Mouse (Mus musculus) ES-E14 (cell line): ENCODE results near the gene Hdac5. TPM values are rescaled to one million over a fixed set of nuclear protein-coding genes. Genes with fewer than 3 reads are reported as not detected.

Experiments
- DNase-seq: peaks from one replicate; pipeline ENCODE4 v3.0.0-alpha.2; 2013; ENCODE audit warnings: low read depth, low spot score
- H3K27ac ChIP-seq: 2 replicates; pipeline ENCODE4 v1.5.1; 2012; ENCODE audit warnings: low read depth, mild to moderate bottlenecking, low read length, moderate library complexity, mixed read lengths; ENCODE audit not compliant: poor library complexity, insufficient read depth, severe bottlenecking
- H3K36me3 ChIP-seq: 2 replicates; pipeline ENCODE4 v1.6.1; 2012; ENCODE audit warnings: mild to moderate bottlenecking, low read length, moderate library complexity, mixed read lengths; ENCODE audit not compliant: control insufficient read depth, poor library complexity, insufficient read depth, severe bottlenecking
- H3K4me1 ChIP-seq, 2 experiments: fragments of 150-350 bp in 1 of 2; sonication (generic) in 1 of 2; 2 replicates each; pipeline ENCODE4 v1.6.1; 2012; ENCODE audit warnings: low read length in 2 of 2, mild to moderate bottlenecking in 1 of 2, mixed read lengths in 1 of 2; ENCODE audit not compliant: control insufficient read depth in 2 of 2, insufficient read depth in 2 of 2, poor library complexity in 1 of 2
- H3K4me3 ChIP-seq, 2 experiments: fragments of 150-350 bp in 1 of 2; sonication (generic) in 1 of 2; 2 replicates each; pipeline ENCODE4 v1.5.1; 2012; ENCODE audit warnings: low read length in 2 of 2, low read depth in 1 of 2, mild to moderate bottlenecking in 1 of 2, mixed read lengths in 1 of 2; ENCODE audit not compliant: insufficient read depth in 1 of 2, poor library complexity in 1 of 2, severe bottlenecking in 1 of 2
- H3K9ac ChIP-seq: 2 replicates; pipeline ENCODE4 v1.6.1; 2012; ENCODE audit warnings: low read depth, mild to moderate bottlenecking, low read length, mixed read lengths; ENCODE audit not compliant: poor library complexity, insufficient read depth, severe bottlenecking
- H3K9me3 ChIP-seq: fragments of 150-350 bp; sonication (generic); 2 replicates; pipeline ENCODE4 v1.6.1; 2012; ENCODE audit warnings: low read depth, mild to moderate bottlenecking, low read length; ENCODE audit not compliant: control insufficient read depth, insufficient read depth
- CHD2 ChIP-seq: IDR thresholded peaks from 2 replicates; pipeline ENCODE4 v1.6.1; 2014; ENCODE audit warnings: mild to moderate bottlenecking, low read depth, low read length, inconsistent platforms
- HCFC1 ChIP-seq: IDR thresholded peaks from 2 replicates; pipeline ENCODE4 v1.6.1; 2012; ENCODE audit warnings: low read length, inconsistent platforms, borderline replicate concordance; ENCODE audit not compliant: insufficient read depth
- MAFK ChIP-seq: IDR thresholded peaks from 2 replicates; pipeline ENCODE4 v1.6.1; 2014; ENCODE audit warnings: mild to moderate bottlenecking, low read depth, low read length, inconsistent platforms; ENCODE audit not compliant: insufficient read depth
- ZC3H11A ChIP-seq: IDR thresholded peaks from 2 replicates; pipeline ENCODE4 v1.6.1; 2012; ENCODE audit warnings: low read depth, mild to moderate bottlenecking, inconsistent platforms, low read length, borderline replicate concordance
- ZNF384 ChIP-seq: IDR thresholded peaks from 2 replicates; pipeline ENCODE4 v1.6.1; 2012; ENCODE audit warnings: low read depth, low read length, inconsistent platforms
- in situ Hi-C, 2 experiments: fragments of 600-800 bp; cut with MboI; formaldehyde crosslinking; loops; one replicate each; pipeline ENCODE4 v1.15.1; 2025; ENCODE audit warnings: low sequenced_read_pairs in 2 of 2, inconsistent platforms in 1 of 2; ENCODE audit not compliant: unreplicated experiment in 2 of 2
- total RNA-seq: library from RNA; depleted of rRNA; stranded (reverse); fragments of 300-350 nt; gene quantifications from 2 replicates; pipeline ENCODE4 v1.2.3, GENCODE M21; 2012

The Hdac5 gene
- total RNA-seq, 1 experiment, result 33.3 TPM

- in situ Hi-C loops, result no loop called here
- H3K9ac ChIP-seq, result no peak overlapping the region
Observed at GRCm38 (mm10) chr11:102198245-102198644, 31.7 kb downstream of the Hdac5 start.

GRCm38 (mm10) chr11:102196018-102196797 lies 33.8 kb downstream of the Hdac5 start:
- in situ Hi-C loops, result no loop called here
- Histone ChIP-seq H3K4me1 (no peaks in the 10 kb centered on the region), H3K9ac (no peak overlapping the region), H3K27ac (no peak overlapping the region), H3K36me3 (peaks cover 30% of the 10 kb centered on the region; the same call in 1 of the 2 replicates), H3K9me3 (no peaks in the 10 kb centered on the region), H3K4me3 (no peak overlapping the region)
- no peak for TF ChIP-seq ZNF384
- no peak for TF ChIP-seq HCFC1
- no peak for TF ChIP-seq MAFK
- no peak for TF ChIP-seq ZC3H11A
- no peak for TF ChIP-seq CHD2
- DNase-seq, result no peak

More at GRCm38 (mm10) chr11:102198245-102198644, 31.7 kb downstream of the Hdac5 start:
- no peaks in the 10 kb centered on the region for H3K9me3 ChIP-seq
- H3K4me1 ChIP-seq, result peaks cover 0 to 5% of the 10 kb centered on the region in 2 experiments; a peak in 1 of 4 replicates
- peaks cover 33% of the 10 kb centered on the region; the same call in 1 of the 2 replicates for H3K36me3 ChIP-seq
- no peak overlapping the region for H3K27ac ChIP-seq
- no peak for DNase-seq
- TF ChIP-seq MAFK (no peak), ZC3H11A (no peak), CHD2 (no peak), HCFC1 (no peak), ZNF384 (no peak)
- H3K4me3 ChIP-seq, result no peak overlapping the region

- H3K36me3 ChIP-seq, result peaks cover 18% of the 10 kb centered on the region; the same call in 1 of the 2 replicates
- in situ Hi-C loops, result no loop called here
- TF ChIP-seq MAFK (no peak), HCFC1 (no peak), ZNF384 (no peak)
Observed at GRCm38 (mm10) chr11:102193657-102194440, 36.1 kb downstream of the Hdac5 start.

GRCm38 (mm10) chr11:102190848-102191247 lies 39.1 kb downstream of the Hdac5 start:
- DNase-seq, result no peak
- Histone ChIP-seq H3K9me3 (no peaks in the 10 kb centered on the region), H3K4me1 (peaks cover 0 to 5% of the 10 kb centered on the region in 2 experiments; a peak in 2 of 4 replicates), H3K36me3 (peaks cover 13% of the 10 kb centered on the region; the same call in 1 of the 2 replicates), H3K27ac (no peak overlapping the region), H3K9ac (no peak overlapping the region), H3K4me3 (no peak overlapping the region)
- in situ Hi-C loops, result no loop called here
- TF ChIP-seq ZC3H11A, result no peak
- no peak for TF ChIP-seq MAFK
- no peak for TF ChIP-seq CHD2
- TF ChIP-seq ZNF384, result no peak
- TF ChIP-seq HCFC1, result no peak

More at GRCm38 (mm10) chr11:102193657-102194440, 36.1 kb downstream of the Hdac5 start:
- no peak overlapping the region for H3K27ac ChIP-seq
- H3K4me3 ChIP-seq, result no peak overlapping the region
- no peaks in the 10 kb centered on the region for H3K9me3 ChIP-seq
- peaks cover 0 to 3% of the 10 kb centered on the region in 2 experiments; a peak in 1 of 4 replicates for H3K4me1 ChIP-seq
- no peak for DNase-seq
- H3K9ac ChIP-seq, result no peak overlapping the region
